Mouse (Mus musculus) liver, embryonic 16.5 days (tissue): Measurements from ENCODE around the gene Sorbs2. TPM values are rescaled to one million over a fixed set of nuclear protein-coding genes. Genes with fewer than 3 reads are reported as not detected.

Experiments
- ATAC-seq: fragments of 200-750 bp; cut with Nextera tagmentation; 2 replicates; pipeline ENCODE4 v1.8.0; 2017; ENCODE audit warnings: low read depth, mild to moderate bottlenecking, moderate number of reproducible peaks, moderate library complexity
- H3K27ac ChIP-seq: fragments of 300-500 bp; sonication (generic); 2 replicates; pipeline ENCODE4 v1.5.1; 2014; ENCODE audit warnings: mild to moderate bottlenecking, low read length
- H3K27me3 ChIP-seq: fragments of 300-500 bp; sonication (generic); 2 replicates; pipeline ENCODE4 v1.6.1; 2014; ENCODE audit warnings: low read depth, low read length, mixed read lengths; ENCODE audit not compliant: control insufficient read depth, insufficient read depth
- H3K36me3 ChIP-seq: fragments of 300-500 bp; sonication (generic); 2 replicates; pipeline ENCODE4 v1.6.1; 2014; ENCODE audit warnings: mild to moderate bottlenecking; ENCODE audit not compliant: control insufficient read depth, insufficient read depth
- H3K4me1 ChIP-seq: fragments of 300-500 bp; sonication (generic); 2 replicates; pipeline ENCODE4 v1.6.1; 2014; ENCODE audit warnings: low read depth, low read length, mixed read lengths; ENCODE audit not compliant: control insufficient read depth
- H3K4me2 ChIP-seq: fragments of 300-500 bp; sonication (generic); 2 replicates; pipeline ENCODE4 v1.6.1; 2014; ENCODE audit warnings: low read depth, low read length, mixed read lengths
- H3K4me3 ChIP-seq: fragments of 300-500 bp; sonication (generic); 2 replicates; pipeline ENCODE4 v1.5.1; 2014; ENCODE audit warnings: low read depth, mild to moderate bottlenecking, low read length
- H3K9ac ChIP-seq: fragments of 300-500 bp; sonication (generic); 2 replicates; pipeline ENCODE4 v1.6.1; 2014; ENCODE audit warnings: low read depth, low read length
- H3K9me3 ChIP-seq: fragments of 300-500 bp; sonication (generic); replicated peaks from 2 replicates; pipeline ENCODE4 v1.6.1; 2016; ENCODE audit warnings: low read length; ENCODE audit not compliant: control insufficient read depth
- WGBS: fragments of 180-500 bp; shearing (Covaris S2); extraction: QIAGEN DNeasy Blood & Tissue Kit; methylation state at CpG from one replicate; pipeline ENCODE4 v1.1.7; 2014; ENCODE audit not compliant: insufficient replicate concordance; 5-methylcytosine and 5-hydroxymethylcytosine counted together
- polyA plus RNA-seq: library from polyadenylated mRNA; unstranded; fragments of >200 nt; fragmentation: Nextera tagmentation; extraction: Ambion mirVana; gene quantifications from 2 replicates; pipeline ENCODE4 v1.2.1, GENCODE M21; 2015

The Sorbs2 gene
- polyA plus RNA-seq, 1 experiment from 2014 or later, result 13.7 TPM

DNA sequence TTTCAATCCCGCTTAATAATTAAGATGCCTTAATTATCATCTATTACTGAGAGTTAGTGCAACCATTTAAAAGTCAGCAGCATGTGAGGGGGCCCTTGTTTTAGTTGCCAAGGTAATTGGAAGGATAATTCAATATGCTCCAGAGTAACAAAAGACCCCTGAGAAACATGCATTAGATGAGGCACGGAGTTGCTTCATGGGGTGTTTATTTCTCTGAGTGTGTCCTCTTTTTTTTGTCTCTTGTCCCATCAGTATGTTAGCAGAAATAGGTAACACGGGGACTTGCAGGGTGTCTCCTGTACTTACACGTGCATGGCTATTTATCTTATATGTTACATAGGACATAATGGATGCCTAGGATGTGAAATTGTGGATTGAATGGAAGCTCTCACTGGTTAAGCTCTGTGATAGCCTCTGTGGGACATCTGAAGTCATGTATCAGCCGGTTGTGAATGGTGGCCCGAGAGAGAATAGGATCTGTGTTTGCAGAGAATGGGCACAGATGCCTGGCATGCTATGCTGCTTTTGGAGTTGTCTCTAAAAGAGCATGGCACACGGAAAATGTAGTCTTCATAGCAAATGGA, 1.0 kb downstream of the Sorbs2 start:
- Histone ChIP-seq H3K9ac (no peak overlapping the region), H3K9me3 (no peaks in the 10 kb centered on the region), H3K4me1 (no peaks in the 10 kb centered on the region), H3K4me2 (no peak overlapping the region), H3K36me3 (no peaks in the 10 kb centered on the region), H3K27me3 (no peaks in the 10 kb centered on the region), H3K27ac (no peak overlapping the region), H3K4me3 (no peak overlapping the region)
- no peak for ATAC-seq
- WGBS, result 61% methylated on average over 7 of the region's 7 CpGs

DNA sequence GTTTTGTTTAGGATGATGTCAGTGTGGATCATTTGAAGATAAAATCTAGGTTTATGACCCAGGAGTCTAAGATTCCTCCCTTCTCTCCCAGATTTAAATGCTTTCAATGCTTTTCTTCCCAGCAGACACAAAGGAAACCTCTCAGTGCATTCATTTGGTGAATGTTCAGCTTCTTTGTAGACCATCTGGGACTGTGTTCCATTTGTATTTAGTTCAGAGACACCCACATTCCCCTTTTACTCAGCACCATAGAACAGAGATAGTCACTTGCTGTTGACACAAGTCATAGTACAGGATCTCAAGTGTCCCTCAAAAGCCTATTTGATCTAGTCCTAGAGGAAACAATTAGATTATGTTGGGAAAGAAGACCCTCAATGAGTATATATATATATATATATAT, 4.8 kb downstream of the Sorbs2 start:
- no peak for ATAC-seq
- H3K27me3 ChIP-seq, result no peaks in the 10 kb centered on the region
- H3K9ac ChIP-seq, result no peak overlapping the region
- no peak overlapping the region for H3K27ac ChIP-seq
- H3K9me3 ChIP-seq, result no peaks in the 10 kb centered on the region
- H3K36me3 ChIP-seq, result no peaks in the 10 kb centered on the region
- H3K4me1 ChIP-seq, result no peaks in the 10 kb centered on the region
- no peak overlapping the region for H3K4me2 ChIP-seq
- no peak overlapping the region for H3K4me3 ChIP-seq

DNA sequence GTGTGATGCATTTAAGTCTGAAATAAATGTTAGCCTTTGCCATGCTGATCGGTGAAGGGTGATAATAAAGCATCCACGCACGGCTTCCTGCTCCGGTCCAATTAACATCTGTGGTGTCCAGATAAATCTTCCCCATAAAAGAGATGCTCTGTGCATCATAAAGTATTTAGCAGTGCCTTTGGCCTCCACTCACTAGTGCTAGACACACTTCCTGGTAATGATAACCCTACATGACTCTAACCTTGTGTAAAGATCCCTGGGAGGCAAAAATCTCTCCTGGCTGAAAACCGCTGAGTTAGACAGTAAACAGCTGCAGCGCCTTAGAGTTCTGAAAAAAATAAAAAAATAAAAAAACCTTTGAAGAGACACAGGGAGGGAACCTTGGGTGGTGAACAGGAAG, 14.0 kb downstream of the Sorbs2 start:
- Histone ChIP-seq H3K36me3 (no peaks in the 10 kb centered on the region), H3K27me3 (no peaks in the 10 kb centered on the region), H3K27ac (no peak overlapping the region), H3K4me1 (no peaks in the 10 kb centered on the region), H3K9me3 (no peaks in the 10 kb centered on the region), H3K4me2 (no peak overlapping the region), H3K4me3 (no peak overlapping the region), H3K9ac (no peak overlapping the region)
- WGBS, result 66% methylated on average over 6 of the region's 6 CpGs
- ATAC-seq, result no peak

DNA sequence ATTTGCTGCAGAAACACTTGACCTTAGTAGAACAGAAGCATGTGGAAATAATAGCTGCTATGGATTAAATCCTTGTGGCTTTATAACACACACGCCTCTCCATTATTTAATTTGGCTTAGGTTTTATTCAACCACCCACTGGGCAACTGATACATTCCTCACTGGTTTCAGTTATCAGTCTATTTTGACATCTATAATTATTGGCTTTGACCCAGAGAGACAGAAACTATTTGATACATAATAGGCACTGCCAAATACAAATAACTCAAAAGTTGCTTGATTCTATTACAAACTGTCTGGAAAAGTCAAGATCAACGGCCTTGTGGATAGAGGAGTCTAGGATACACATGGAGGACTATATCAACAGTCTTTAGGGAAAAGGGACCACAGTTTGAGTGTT, 20.1 kb downstream of the Sorbs2 start:
- WGBS, result 52% methylated on average over 2 of the region's 2 CpGs
- Histone ChIP-seq H3K4me2 (no peak overlapping the region), H3K9me3 (no peaks in the 10 kb centered on the region), H3K9ac (no peak overlapping the region), H3K4me3 (no peak overlapping the region), H3K27ac (no peak overlapping the region), H3K4me1 (no peaks in the 10 kb centered on the region), H3K27me3 (no peaks in the 10 kb centered on the region), H3K36me3 (no peaks in the 10 kb centered on the region)
- no peak for ATAC-seq

DNA sequence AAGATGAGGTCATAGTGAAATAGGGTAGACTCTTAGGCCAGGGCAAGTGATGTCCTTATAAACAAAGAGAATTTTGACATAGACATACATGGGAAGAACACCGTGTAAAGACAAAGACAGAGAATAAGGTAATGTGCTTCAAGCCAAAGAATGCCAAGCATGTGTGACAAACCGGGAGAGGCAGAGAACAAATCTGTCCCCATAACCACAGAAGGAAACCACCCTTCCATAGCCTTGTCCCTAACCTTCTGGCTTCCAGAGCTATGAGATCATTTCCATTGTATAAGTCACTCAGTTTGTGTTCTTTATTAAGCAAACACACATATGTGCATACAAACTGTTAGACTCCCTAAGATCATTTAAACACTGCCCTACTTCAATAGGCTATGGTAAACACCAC, 21.3 kb downstream of the Sorbs2 start:
- Histone ChIP-seq H3K9me3 (no peaks in the 10 kb centered on the region), H3K36me3 (no peaks in the 10 kb centered on the region), H3K4me2 (no peak overlapping the region), H3K9ac (no peak overlapping the region), H3K27ac (no peak overlapping the region), H3K4me3 (no peak overlapping the region), H3K4me1 (no peaks in the 10 kb centered on the region), H3K27me3 (no peaks in the 10 kb centered on the region)
- 35% methylated on average over 2 of the region's 2 CpGs for WGBS
- no peak for ATAC-seq

DNA sequence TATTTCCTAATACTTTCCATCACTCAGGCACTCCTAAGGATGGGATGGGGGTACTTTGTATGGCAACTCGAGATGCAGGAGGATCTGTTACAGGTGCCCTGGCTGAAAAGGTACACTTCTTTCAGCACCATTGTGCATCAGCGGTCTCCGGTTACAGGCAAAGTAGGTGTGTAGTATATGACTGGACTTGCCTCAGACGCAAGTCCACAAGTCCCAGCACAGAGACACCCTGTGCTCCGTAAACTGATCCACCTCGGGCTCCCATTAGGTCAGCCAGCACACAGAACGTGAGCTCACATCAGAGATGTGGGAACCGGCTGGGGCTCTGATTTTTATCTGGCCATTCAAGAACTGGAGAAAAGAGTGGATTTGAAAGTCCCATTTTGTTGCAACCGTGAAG, 29.0 kb downstream of the Sorbs2 start:
- Histone ChIP-seq H3K27me3 (no peaks in the 10 kb centered on the region), H3K9me3 (no peaks in the 10 kb centered on the region), H3K27ac (no peak overlapping the region), H3K4me3 (no peak overlapping the region), H3K4me2 (no peak overlapping the region), H3K36me3 (no peaks in the 10 kb centered on the region), H3K4me1 (no peaks in the 10 kb centered on the region), H3K9ac (no peak overlapping the region)
- no peak for ATAC-seq
- 70% methylated on average over 9 of the region's 9 CpGs for WGBS

DNA sequence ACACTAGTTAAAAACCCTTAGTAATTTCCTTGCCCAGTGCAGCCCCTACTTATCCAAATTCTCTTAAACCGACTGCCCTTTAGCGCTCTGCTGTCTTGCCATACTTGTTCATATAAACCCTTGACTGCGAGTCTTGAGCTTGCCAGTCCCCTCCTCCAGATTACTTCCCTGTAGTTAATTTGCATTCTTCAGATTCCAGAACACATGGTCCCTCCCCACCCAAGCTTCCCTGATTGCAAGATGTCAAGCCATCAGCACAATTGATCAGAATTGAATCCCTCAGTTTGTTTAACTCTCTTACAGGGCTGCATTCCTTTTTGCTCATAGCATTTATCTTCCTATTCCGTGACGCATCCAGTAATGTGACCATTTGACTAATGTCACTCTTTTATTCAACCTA, 32.9 kb downstream of the Sorbs2 start:
- no peak overlapping the region for H3K4me3 ChIP-seq
- H3K9ac ChIP-seq, result no peak overlapping the region
- no peak for ATAC-seq
- no peaks in the 10 kb centered on the region for H3K4me1 ChIP-seq
- 58% methylated on average over 5 of the region's 5 CpGs for WGBS
- H3K4me2 ChIP-seq, result no peak overlapping the region
- no peaks in the 10 kb centered on the region for H3K27me3 ChIP-seq
- no peaks in the 10 kb centered on the region for H3K9me3 ChIP-seq
- no peaks in the 10 kb centered on the region for H3K36me3 ChIP-seq
- no peak overlapping the region for H3K27ac ChIP-seq

DNA sequence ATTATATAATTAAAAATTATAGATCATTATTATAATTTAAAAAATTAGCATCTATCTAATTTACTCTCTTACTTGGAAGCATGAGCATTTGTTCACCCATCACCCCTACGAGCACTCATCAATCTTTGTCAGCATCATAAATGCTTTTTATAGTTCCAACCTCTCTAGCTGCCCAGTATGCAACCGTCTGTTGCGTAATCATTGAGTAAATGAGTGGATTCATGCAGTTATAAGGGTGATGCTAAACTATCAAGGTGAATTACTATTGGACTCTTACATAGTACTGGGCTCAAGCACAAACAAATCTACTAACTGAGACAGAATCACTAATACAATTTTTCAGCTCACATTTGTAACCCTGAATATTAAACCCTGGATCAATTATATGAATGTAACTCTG, 44.6 kb downstream of the Sorbs2 start:
- H3K9ac ChIP-seq, result no peak overlapping the region
- H3K9me3 ChIP-seq, result no peaks in the 10 kb centered on the region; the same call in 1 of the 2 replicates
- no peak overlapping the region for H3K27ac ChIP-seq
- H3K4me1 ChIP-seq, result no peaks in the 10 kb centered on the region
- WGBS, result 57% methylated on average over 3 of the region's 3 CpGs
- H3K27me3 ChIP-seq, result no peaks in the 10 kb centered on the region
- no peak for ATAC-seq
- no peak overlapping the region for H3K4me2 ChIP-seq
- H3K36me3 ChIP-seq, result no peaks in the 10 kb centered on the region
- no peak overlapping the region for H3K4me3 ChIP-seq

DNA sequence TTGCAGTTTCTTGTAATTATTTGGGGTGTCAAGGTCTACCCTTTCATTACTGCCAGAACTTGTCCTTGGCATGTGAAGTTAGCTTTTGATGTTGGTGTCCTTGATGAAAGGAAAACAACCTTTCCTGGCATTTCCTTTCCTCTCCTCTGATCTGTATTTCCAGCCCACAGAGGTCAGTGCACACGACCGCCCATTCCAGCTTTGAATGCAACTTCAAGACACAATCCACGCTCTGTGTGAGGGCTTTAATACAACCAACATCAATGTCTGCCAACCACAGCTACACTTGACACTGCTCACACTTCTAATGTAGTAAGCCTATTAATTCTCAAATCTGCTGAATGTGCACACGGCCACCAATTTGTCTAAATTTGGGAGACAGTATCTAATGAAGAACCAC, 47.0 kb downstream of the Sorbs2 start:
- no peak overlapping the region for H3K4me2 ChIP-seq
- no peaks in the 10 kb centered on the region for H3K4me1 ChIP-seq
- no peaks in the 10 kb centered on the region for H3K27me3 ChIP-seq
- no peaks in the 10 kb centered on the region; the same call in 1 of the 2 replicates for H3K9me3 ChIP-seq
- 64% methylated on average over 4 of the region's 4 CpGs for WGBS
- H3K27ac ChIP-seq, result no peak overlapping the region
- no peak for ATAC-seq
- H3K36me3 ChIP-seq, result no peaks in the 10 kb centered on the region
- H3K4me3 ChIP-seq, result no peak overlapping the region
- no peak overlapping the region for H3K9ac ChIP-seq
